Mouse (Mus musculus) forebrain, embryonic 12.5 days (tissue): ENCODE measurements around the gene Aipl1. TPM values are rescaled to one million over a fixed set of nuclear protein-coding genes. Genes with fewer than 3 reads are reported as not detected.

Experiments used
- ATAC-seq: fragments of 200-750 bp; cut with Nextera tagmentation; 2 replicates; pipeline ENCODE4 v1.8.0; 2017; ENCODE audit warnings: moderate TSS enrichment; ENCODE audit not compliant: low FRiP score
- H3K27ac ChIP-seq: fragments of 300-500 bp; sonication (generic); 2 replicates; pipeline ENCODE4 v1.5.1; 2016; ENCODE audit warnings: mild to moderate bottlenecking
- H3K27me3 ChIP-seq: fragments of 300-500 bp; sonication (generic); 2 replicates; pipeline ENCODE4 v1.6.1; 2016; ENCODE audit warnings: mild to moderate bottlenecking
- H3K36me3 ChIP-seq: fragments of 300-500 bp; sonication (generic); replicated peaks from 2 replicates; pipeline ENCODE4 v1.6.1; 2016; ENCODE audit warnings: mild to moderate bottlenecking
- H3K4me1 ChIP-seq: fragments of 300-500 bp; sonication (generic); 2 replicates; pipeline ENCODE4 v1.6.1; 2016
- H3K4me2 ChIP-seq: fragments of 300-500 bp; sonication (generic); 2 replicates; pipeline ENCODE4 v1.6.1; 2016; ENCODE audit warnings: mild to moderate bottlenecking, moderate library complexity
- H3K4me3 ChIP-seq: fragments of 300-500 bp; sonication (generic); replicated peaks from 2 replicates; pipeline ENCODE4 v1.5.1; 2016; ENCODE audit warnings: mild to moderate bottlenecking
- H3K9ac ChIP-seq: fragments of 300-500 bp; sonication (generic); 2 replicates; pipeline ENCODE4 v1.6.1; 2016; ENCODE audit warnings: mild to moderate bottlenecking
- H3K9me3 ChIP-seq: fragments of 300-500 bp; sonication (generic); 2 replicates; pipeline ENCODE4 v1.6.1; 2016
- WGBS: fragments of 180-500 bp; shearing (Covaris S2); methylation state at CpG from one replicate; pipeline ENCODE4 v1.1.7; 2016; 5-methylcytosine and 5-hydroxymethylcytosine counted together
- polyA plus RNA-seq: library from polyadenylated mRNA; unstranded; fragments of >200 nt; fragmentation: Nextera tagmentation; extraction: Ambion mirVana; gene quantifications from 2 replicates; pipeline ENCODE4 v1.2.1, GENCODE M21; 2016

Gene Aipl1
- polyA plus RNA-seq, 1 experiment from 2014 or later, result 0.50 TPM

GRCm38 (mm10) chr11:71987159-71988150 lies 49.9 kb downstream of the Aipl1 start:
- 59% methylated on average over 14 of the region's 14 CpGs for WGBS
- H3K36me3 ChIP-seq, result no peaks in the 10 kb centered on the region

DNA sequence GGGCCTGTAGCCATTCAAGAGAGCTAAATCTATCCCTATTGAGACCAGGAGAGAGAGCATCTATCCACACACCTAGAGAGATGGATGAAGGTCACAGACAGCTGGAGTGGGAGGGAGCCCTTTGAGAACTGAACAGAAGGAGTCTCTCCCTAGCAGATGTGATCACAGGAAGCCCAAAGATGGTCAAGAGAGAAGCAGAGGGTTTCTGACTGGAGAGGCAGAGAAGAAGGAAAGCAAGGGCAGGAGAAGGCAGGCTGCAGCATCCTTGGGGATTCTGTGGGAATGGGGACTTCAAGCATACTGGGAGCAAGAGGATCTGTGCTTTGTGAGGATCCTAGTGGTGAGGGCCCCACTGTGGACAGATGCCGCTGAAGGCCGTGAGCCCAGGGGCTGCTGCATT lies 51.5 kb downstream of the Aipl1 start:
- 85% methylated on average over 2 of the region's 2 CpGs for WGBS
- H3K4me2 ChIP-seq, result no peak overlapping the region
- H3K4me1 ChIP-seq, result peaks cover 30% of the 10 kb centered on the region
- no peaks in the 10 kb centered on the region for H3K9me3 ChIP-seq
- no peak for ATAC-seq
- no peak overlapping the region for H3K27ac ChIP-seq
- no peak overlapping the region for H3K4me3 ChIP-seq
- peaks cover 11% of the 10 kb centered on the region; the same call in 1 of the 2 replicates for H3K27me3 ChIP-seq
- H3K9ac ChIP-seq, result no peak overlapping the region
- no peaks in the 10 kb centered on the region for H3K36me3 ChIP-seq

More at GRCm38 (mm10) chr11:71987159-71988150, 49.9 kb downstream of the Aipl1 start:
- Histone ChIP-seq H3K4me3 (no peak overlapping the region), H3K9me3 (no peaks in the 10 kb centered on the region), H3K27me3 (peaks cover 11% of the 10 kb centered on the region; the same call in 1 of the 2 replicates), H3K27ac (no peak overlapping the region), H3K9ac (no peak overlapping the region), H3K4me2 (no peak overlapping the region), H3K4me1 (peaks cover 30% of the 10 kb centered on the region)
- no peak for ATAC-seq

DNA sequence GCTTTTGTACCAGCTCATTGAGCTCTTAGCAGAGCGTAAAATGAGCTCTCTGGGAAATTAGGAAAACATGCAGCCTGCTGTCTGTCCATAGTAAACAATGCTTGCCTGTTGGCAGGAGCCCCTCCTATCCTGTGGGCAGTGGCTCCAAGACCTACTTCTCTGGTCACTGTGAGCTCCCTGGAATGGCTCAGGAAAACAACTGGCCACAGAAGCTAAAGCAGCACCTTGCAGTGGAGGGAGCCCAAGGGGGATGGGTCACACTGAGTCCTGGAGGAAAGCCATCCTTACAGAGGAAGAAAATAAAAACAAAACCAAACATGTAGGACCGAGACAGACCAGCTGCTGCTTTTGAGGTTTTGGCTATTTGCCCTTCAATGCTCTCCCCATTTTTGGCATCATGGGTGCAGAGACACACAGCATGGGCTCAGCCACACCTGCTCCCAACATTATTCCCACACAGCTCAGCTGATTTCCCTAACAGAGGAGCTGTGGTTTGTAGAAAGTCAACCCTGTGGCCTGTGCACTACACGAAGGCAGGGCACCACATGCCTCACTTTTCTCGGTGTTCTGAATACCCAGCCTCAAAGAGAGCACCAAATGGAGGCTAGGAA lies 52.1 kb downstream of the Aipl1 start:
- Histone ChIP-seq H3K4me1 (peaks cover 30% of the 10 kb centered on the region), H3K4me3 (no peak overlapping the region), H3K27me3 (peaks cover 11% of the 10 kb centered on the region; the same call in 1 of the 2 replicates), H3K4me2 (no peak overlapping the region), H3K9me3 (no peaks in the 10 kb centered on the region), H3K9ac (no peak overlapping the region), H3K27ac (no peak overlapping the region), H3K36me3 (no peaks in the 10 kb centered on the region)
- ATAC-seq, result no peak
- 42% methylated on average over 4 of the region's 4 CpGs for WGBS

DNA sequence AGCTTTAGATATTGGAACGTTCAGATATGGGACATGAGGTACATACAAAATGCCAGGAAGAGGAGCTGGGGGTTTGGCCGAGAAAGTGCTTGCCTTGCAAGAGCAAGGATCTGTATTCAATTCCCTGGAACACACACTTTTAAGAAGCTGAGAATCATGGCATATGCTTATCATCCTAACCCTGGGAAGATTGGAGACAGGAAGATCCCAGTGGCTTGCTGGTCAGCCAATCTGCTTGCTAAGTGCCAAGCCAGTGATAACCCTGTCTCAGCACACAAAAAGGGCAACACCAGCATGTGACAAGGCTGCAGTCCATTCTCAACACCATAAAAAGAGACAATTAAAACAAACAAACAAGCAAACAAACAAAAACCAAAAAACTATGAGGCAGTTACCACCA lies 53.2 kb downstream of the Aipl1 start:
- Histone ChIP-seq H3K4me3 (no peak overlapping the region), H3K36me3 (no peaks in the 10 kb centered on the region), H3K9ac (no peak overlapping the region), H3K27ac (no peak overlapping the region), H3K27me3 (peaks cover 11% of the 10 kb centered on the region; the same call in 1 of the 2 replicates), H3K9me3 (no peaks in the 10 kb centered on the region), H3K4me1 (peaks cover 30% of the 10 kb centered on the region), H3K4me2 (no peak overlapping the region)
- 78% methylated on average over 2 of the region's 2 CpGs for WGBS
- ATAC-seq, result no peak

Other genes starting within 250 kb of the Aipl1 start
- 187 and 191 TPM in 2 replicates for gene Pimreg, start 4.5 kb upstream of the Aipl1 start, polyA plus RNA-seq
- 0.41 and 0.58 TPM in 2 replicates for gene Pitpnm3, start 98.3 kb upstream of the Aipl1 start, polyA plus RNA-seq
- 0.73 and 0.83 TPM in 2 replicates for gene Gm43951, start 169.3 kb upstream of the Aipl1 start, polyA plus RNA-seq
- 20.8 and 25.7 TPM in 2 replicates for gene 4933427D14Rik, start 169.9 kb upstream of the Aipl1 start, polyA plus RNA-seq
- gene Txndc17, start 170.0 kb upstream of the Aipl1 start, polyA plus RNA-seq, result 139 and 143 TPM in 2 replicates
- 54.8 and 55.8 TPM in 2 replicates for gene Med31, start 178.1 kb upstream of the Aipl1 start, polyA plus RNA-seq
- not detected in 2 replicates for gene Slc13a5, start 229.7 kb upstream of the Aipl1 start, polyA plus RNA-seq